13 mouse cellular contexts compared by ENCODE assay signal in the genomic region with DNA sequence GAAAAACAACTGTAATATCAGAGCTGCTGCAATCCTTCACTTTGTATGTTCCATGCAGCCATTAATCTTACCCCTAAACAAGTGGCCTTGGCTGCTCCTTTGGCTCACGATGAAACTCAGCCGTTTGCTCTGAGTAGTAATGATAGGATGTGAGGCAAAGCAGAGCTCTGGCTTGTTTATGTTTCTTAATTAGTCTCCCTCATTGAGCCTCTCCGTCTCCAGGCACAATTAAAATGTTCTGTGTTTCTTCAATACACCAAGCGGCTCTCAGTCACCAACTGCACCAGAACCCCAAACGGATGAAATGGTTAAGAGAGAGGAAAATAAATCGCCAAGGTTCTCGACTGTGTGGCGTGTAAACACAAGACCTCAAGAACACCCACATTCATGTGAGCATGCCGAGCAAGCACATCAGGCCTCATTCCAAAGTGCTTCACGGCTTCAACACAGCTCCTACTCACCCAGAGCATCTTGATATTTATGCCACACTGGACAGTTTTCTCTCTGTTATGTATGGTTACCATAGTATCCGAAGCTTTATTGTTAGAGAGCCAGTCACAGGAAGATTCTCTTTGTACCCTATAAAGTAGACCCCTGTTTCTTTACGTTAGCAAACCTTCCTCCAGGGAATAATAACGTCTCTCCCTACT.
A peak's percentile ranks its signal among the peaks of the same experiment; 100 is the strongest.
DNase-seq lines count a peak whose midpoint lies in the region; ATAC-seq lines count a peak whose summit lies in the region.
"Had no signal": no experiment of that assay in that cellular context is flagged by ENCODE, and none has a peak within 500 bp of the region (broad histone marks: within the 10 kb centered on the region; RNA-seq: fewer than 3 reads in every experiment).

No protein-coding gene starts in this region.

- ATAC-seq in kidney, embryonic 15.5 days (replicated peaks; ENCODE audit: low FRiP score): no peak
- ATAC-seq in limb, embryonic 12.5 days (ENCODE audit: insufficient number of reproducible peaks, insufficient read depth, low FRiP score, low TSS enrichment, low read depth): no peak

- H3K9ac ChIP-seq in kidney, embryonic 15.5 days: no peak overlapping the region
- no peak overlapping the region for H3K9ac ChIP-seq in limb, embryonic 12.5 days (replicated peaks)
- H3K9ac ChIP-seq: embryonic facial prominence, embryonic 12.5 days; limb, embryonic 13.5 days had no signal

- H3K36me3 ChIP-seq in kidney, embryonic 15.5 days: no peaks in the 10 kb centered on the region
- no peaks in the 10 kb centered on the region for H3K36me3 ChIP-seq in limb, embryonic 12.5 days
- H3K36me3 ChIP-seq: embryonic facial prominence, embryonic 12.5 days; limb, embryonic 13.5 days had no signal

- H3K9me3 ChIP-seq in kidney, embryonic 15.5 days (replicated peaks): no peaks in the 10 kb centered on the region
- H3K9me3 ChIP-seq in limb, embryonic 12.5 days: no peaks in the 10 kb centered on the region
- H3K9me3 ChIP-seq: embryonic facial prominence, embryonic 12.5 days; limb, embryonic 13.5 days had no signal

- 41% methylated on average over 13 of the region's 13 CpGs for WGBS in kidney, embryonic 15.5 days
- 26% methylated on average over 13 of the region's 13 CpGs for WGBS in limb, embryonic 12.5 days

- no peaks in the 10 kb centered on the region for H3K27me3 ChIP-seq in kidney, embryonic 15.5 days
- H3K27me3 ChIP-seq in limb, embryonic 12.5 days: 0 out of 2 replicates have a peak, but pooled peaks cover 3% of the 10 kb centered on the region
- H3K27me3 ChIP-seq: embryonic facial prominence, embryonic 12.5 days; limb, embryonic 13.5 days; megakaryocyte, embryonic 14.5 days had no signal

- peak overlapping the region; percentile 54; the same call in 1 of the 2 replicates for H3K27ac ChIP-seq in kidney, embryonic 15.5 days
- H3K27ac ChIP-seq in limb, embryonic 12.5 days: peak overlapping the region; percentile 56; the same call in 1 of the 2 replicates
- H3K27ac ChIP-seq: embryonic facial prominence, embryonic 12.5 days; limb, embryonic 13.5 days had no signal

- H3K4me2 ChIP-seq in kidney, embryonic 15.5 days: no peak overlapping the region
- no peak overlapping the region for H3K4me2 ChIP-seq in limb, embryonic 12.5 days
- H3K4me2 ChIP-seq: embryonic facial prominence, embryonic 12.5 days; limb, embryonic 13.5 days had no signal

- no peak overlapping the region for H3K4me3 ChIP-seq in kidney, embryonic 15.5 days (replicated peaks)
- no peak overlapping the region for H3K4me3 ChIP-seq in limb, embryonic 12.5 days (replicated peaks)
- H3K4me3 ChIP-seq: embryonic facial prominence, embryonic 12.5 days; limb, embryonic 13.5 days; myocyte had no signal

- H3K4me1 ChIP-seq in kidney, embryonic 15.5 days: peaks cover 6% of the 10 kb centered on the region; the same call in 1 of the 2 replicates
- H3K4me1 ChIP-seq in limb, embryonic 12.5 days (replicated peaks): peaks cover 37% of the 10 kb centered on the region
- H3K4me1 ChIP-seq: embryonic facial prominence, embryonic 12.5 days; megakaryocyte, embryonic 14.5 days had no signal

- peak; percentile 60 to 79 for DNase-seq in adrenal gland, adult (ENCODE audit: inconsistent age in 2 of 2, low spot score in 1 of 2)
- DNase-seq in adrenal gland, adult 18-20 months (ENCODE audit: low spot score in 2 of 2): no peak
- DNase-seq in kidney, adult 9 months: no peak
- DNase-seq in lung, postnatal 10 days: peak; percentile 3
- no peak for DNase-seq in lung, postnatal 36 days
- no peak for DNase-seq in neural tube, embryonic 10.5 days (ENCODE audit: extremely low spot score, low spot score)
- DNase-seq: cerebellum, adult 11-12 months had no signal

Comparison
In these comparisons a context has a peak if more than half of its experiments do, and no peak if none do; other contexts are left out.
1. DNase-seq: peak in adrenal gland, adult (2 of 2) and lung, postnatal 10 days (single experiment); none in adrenal gland, adult 18-20 months (0 of 2), kidney, adult 9 months (single experiment), lung, postnatal 36 days (single experiment) and neural tube, embryonic 10.5 days (single experiment).